Mouse (Mus musculus) CH12.LX (cell line): ENCODE measurements around the gene Cyp2j9.

ENCODE experiments used
- EP300 ChIP-seq: IDR thresholded peaks from 2 replicates; pipeline ENCODE4 v1.6.1; 2011; ENCODE audit warnings: low read length, improper control_type of control experiment
- HCFC1 ChIP-seq: IDR thresholded peaks from 2 replicates; pipeline ENCODE4 v1.6.1; 2012; ENCODE audit warnings: low read depth, mild to moderate bottlenecking, inconsistent platforms, low read length, improper control_type of control experiment
- USF1 ChIP-seq: IDR thresholded peaks from 2 replicates; pipeline ENCODE4 v1.6.1; 2014; ENCODE audit warnings: low read depth, mild to moderate bottlenecking, inconsistent platforms, low read length, improper control_type of control experiment

GRCm38 (mm10) chr4:96559781-96560180 is 31.6 kb downstream of the Cyp2j9 start:
- no peak for TF ChIP-seq HCFC1
- no peak for TF ChIP-seq EP300
- no peak for TF ChIP-seq USF1
